Mouse (Mus musculus) heart, adult 11 months (tissue): ENCODE measurements around the gene Pomc.

Source experiments
- DNase-seq: peaks from one replicate; pipeline ENCODE4 v3.0.0; 2022

Pomc gene

GRCm38 (mm10) chr12:3973169-3973568 lies 18.4 kb downstream of the Pomc start:
- peak; percentile 52 for DNase-seq

- DNase-seq = no peak
Measured at GRCm38 (mm10) chr12:3980991-3981349, 26.2 kb downstream of the Pomc start.

- peak; percentile 100 for DNase-seq
Measured at GRCm38 (mm10) chr12:3981350-3982131, 26.8 kb downstream of the Pomc start.

DNA sequence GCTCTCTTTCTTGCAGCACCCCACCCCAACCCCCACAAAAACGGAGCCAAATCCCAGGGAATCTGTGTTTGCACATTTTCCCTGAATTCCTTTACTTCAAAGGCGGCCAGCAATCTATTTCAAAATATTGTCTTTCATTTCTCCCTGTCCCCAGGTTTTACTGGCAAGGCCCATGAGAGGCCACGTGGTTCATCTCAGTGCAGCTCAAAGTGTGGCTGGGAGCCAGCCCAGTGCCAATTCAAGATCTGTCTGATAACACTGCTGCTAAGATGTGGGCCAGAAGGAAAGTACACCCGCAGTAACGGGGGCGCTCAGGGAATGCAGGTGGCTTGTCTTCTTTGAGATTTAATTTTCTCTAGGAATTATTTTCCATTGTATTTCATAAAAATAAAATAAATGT lies 27.5 kb downstream of the Pomc start:
- DNase-seq = no peak

GRCm38 (mm10) chr12:3983736-3984135 lies 29.0 kb downstream of the Pomc start:
- DNase-seq = peak; percentile 93

- peak; percentile 91 for DNase-seq
Measured at GRCm38 (mm10) chr12:3984446-3984845, 29.7 kb downstream of the Pomc start.

DNA sequence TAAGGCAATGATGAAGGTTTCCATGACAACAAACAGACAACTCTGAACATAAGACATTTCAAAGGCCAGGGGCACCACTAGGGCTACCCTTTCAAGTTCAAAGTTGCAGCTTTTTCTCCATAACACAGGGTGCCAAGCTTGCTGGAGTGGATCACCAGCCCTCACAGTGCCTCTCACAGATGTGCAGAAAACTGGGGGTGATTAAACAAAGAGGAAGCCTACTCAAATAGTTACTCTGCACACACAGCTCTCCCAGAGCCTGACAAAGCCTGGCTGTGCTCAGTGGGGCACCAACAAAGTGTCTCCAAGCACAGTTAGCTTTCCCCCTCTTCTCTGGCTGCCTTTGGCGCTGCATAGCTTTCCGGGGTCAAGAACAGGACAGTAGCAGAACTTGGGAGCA lies 35.2 kb downstream of the Pomc start:
- no peak for DNase-seq

GRCm38 (mm10) chr12:3991047-3991446 lies 36.3 kb downstream of the Pomc start:
- DNase-seq = no peak

GRCm38 (mm10) chr12:3996749-3997148 lies 42.0 kb downstream of the Pomc start:
- DNase-seq = peak; percentile 37

GRCm38 (mm10) chr12:4000406-4000805 lies 45.7 kb downstream of the Pomc start:
- peak; percentile 75 for DNase-seq

- DNase-seq = peak; percentile 98
Measured at GRCm38 (mm10) chr12:4004648-4005047, 49.9 kb downstream of the Pomc start.

DNA sequence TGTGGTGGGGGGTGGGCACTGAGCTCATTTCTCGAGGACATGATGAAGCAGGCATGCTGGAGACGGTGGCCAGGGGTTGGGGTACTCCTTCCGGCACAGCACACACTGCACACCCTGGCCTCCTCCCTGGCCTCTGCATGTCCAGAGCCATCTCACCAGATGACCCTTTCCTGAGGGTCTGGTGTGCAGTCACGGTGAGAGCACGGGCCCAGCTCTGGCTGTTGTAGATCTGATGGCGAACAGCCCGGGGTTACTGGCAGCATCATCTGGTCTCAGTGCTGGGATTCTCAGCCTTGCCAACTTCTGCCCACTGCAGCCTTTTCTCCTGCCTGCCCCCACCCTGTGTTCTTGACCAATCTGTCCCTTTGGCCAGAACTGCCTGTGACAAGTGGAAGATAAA lies 51.3 kb downstream of the Pomc start:
- peak; percentile 95 for DNase-seq

DNA sequence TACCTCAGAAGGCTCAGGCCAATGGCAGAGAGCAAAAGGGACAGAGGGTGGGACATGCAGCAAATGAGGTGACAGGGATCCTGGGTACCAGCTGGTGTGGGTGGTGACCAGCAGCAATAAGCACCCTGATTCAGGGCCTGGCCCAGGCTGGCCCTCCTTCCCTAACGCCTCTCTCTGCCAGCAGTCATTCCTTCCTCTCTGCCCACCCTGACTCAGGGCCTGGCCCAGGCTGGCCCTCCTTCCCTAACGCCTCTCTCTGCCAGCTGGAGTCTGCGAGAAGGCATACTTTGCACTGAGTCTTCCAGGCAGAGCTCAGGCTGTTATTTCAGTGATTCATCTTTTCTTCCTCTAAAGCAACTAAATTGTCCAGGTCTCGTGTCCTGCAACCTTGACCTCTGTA lies 52.4 kb downstream of the Pomc start:
- peak; percentile 95 for DNase-seq

- DNase-seq = peak; percentile 94
Measured at GRCm38 (mm10) chr12:4007766-4008165, 53.0 kb downstream of the Pomc start.

DNA sequence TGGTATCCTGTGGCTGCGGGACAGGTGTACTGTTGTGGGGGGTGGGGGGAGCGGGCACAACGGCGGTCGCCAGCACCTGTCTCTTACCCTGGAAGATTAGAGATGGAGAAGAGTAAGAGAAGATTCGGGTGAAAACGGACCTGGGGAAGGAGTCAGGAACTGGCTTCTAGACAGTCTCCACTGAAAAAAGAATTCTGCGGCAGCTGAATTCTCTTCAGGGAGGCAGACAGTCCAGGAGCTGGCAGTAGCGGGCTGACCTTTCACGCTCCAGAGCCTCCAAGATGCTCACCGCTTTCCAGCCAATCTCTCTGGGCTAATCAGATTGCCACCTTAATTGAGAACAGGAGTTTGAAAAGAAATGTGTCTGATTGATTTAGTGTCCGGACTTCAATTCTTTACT lies 54.0 kb downstream of the Pomc start:
- peak; percentile 74 for DNase-seq
